ENCODE assay signal across 24 mouse cellular contexts in the genomic region with DNA sequence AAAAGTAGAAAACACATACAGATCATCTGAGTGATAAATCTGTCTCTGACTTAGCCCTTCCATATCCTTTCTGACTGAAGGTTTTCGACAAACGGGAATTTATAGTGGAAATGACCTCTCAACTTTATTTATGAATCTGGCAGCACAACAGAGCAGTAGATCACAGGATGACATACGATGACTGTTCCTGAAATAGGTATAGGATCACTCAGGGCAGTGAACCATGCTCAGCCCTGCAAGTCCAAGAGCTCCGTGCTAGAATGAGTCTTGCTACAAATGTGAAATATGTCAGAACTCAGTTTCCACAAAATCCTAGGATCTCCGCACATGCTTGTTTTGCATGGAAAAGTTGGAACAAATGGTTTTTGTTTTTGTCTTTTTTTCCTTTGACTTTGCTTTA.
"Had no signal": no experiment of that assay in that cellular context is flagged by ENCODE, and none has a peak within 500 bp of the region (broad histone marks: within the 10 kb centered on the region; RNA-seq: fewer than 3 reads in every experiment).

No protein-coding gene starts in this region.

- H3K9me3 ChIP-seq: heart, embryonic 10.5 days; heart, embryonic 12.5 days; hindbrain, embryonic 10.5 days; hindbrain, embryonic 12.5 days; intestine, embryonic 15.5 days; limb, embryonic 10.5 days; limb, embryonic 12.5 days; liver, embryonic 13.5 days had no signal

- H3K4me3 ChIP-seq: heart, embryonic 10.5 days; heart, embryonic 12.5 days; hindbrain, embryonic 10.5 days; hindbrain, embryonic 12.5 days; intestine, embryonic 15.5 days; layer of hippocampus, adult 2 months; left cerebral cortex, adult 2 months; limb, embryonic 10.5 days; limb, embryonic 12.5 days; liver, embryonic 13.5 days had no signal

- H3K4me1 ChIP-seq: heart, embryonic 10.5 days; heart, embryonic 12.5 days; hindbrain, embryonic 10.5 days; hindbrain, embryonic 12.5 days; intestine, embryonic 15.5 days; limb, embryonic 10.5 days; limb, embryonic 12.5 days; liver, embryonic 13.5 days had no signal

- H3K4me2 ChIP-seq: heart, embryonic 12.5 days; hindbrain, embryonic 12.5 days; hindbrain, embryonic 14.5 days; intestine, embryonic 15.5 days; limb, embryonic 12.5 days; liver, embryonic 11.5 days; liver, embryonic 13.5 days had no signal

- H3K36me3 ChIP-seq: heart, embryonic 10.5 days; heart, embryonic 12.5 days; hindbrain, embryonic 10.5 days; hindbrain, embryonic 12.5 days; intestine, embryonic 15.5 days; limb, embryonic 10.5 days; limb, embryonic 12.5 days; liver, embryonic 13.5 days had no signal

- DNase-seq: gastrocnemius, postnatal 14 days; heart, adult 18-20 months; heart, postnatal 10 days; heart, postnatal 4 days; kidney, adult 18-20 months; kidney, adult 8-10 months; kidney, postnatal 14 days; kidney, postnatal 4 days; liver; liver, embryonic 13.5 days had no signal

- H3K27ac ChIP-seq: heart, embryonic 10.5 days; hindbrain, embryonic 10.5 days; hindbrain, embryonic 12.5 days; hindbrain, embryonic 14.5 days; intestine, embryonic 15.5 days; layer of hippocampus, adult 2 months; left cerebral cortex, adult 2 months; limb, embryonic 10.5 days; limb, embryonic 12.5 days; liver, embryonic 13.5 days had no signal

- ATAC-seq: hindbrain, embryonic 16.5 days; inflammation-experienced regulatory T-cells, adult 6 months; intestine, embryonic 15.5 days; intestine, postnatal 0 days had no signal

- H3K27me3 ChIP-seq: heart, embryonic 12.5 days; hindbrain, embryonic 12.5 days; intestine, embryonic 15.5 days; limb, embryonic 12.5 days; liver, embryonic 13.5 days had no signal

- H3K9ac ChIP-seq: heart, embryonic 12.5 days; hindbrain, embryonic 12.5 days; hindbrain, embryonic 14.5 days; intestine, embryonic 15.5 days; limb, embryonic 12.5 days; liver, embryonic 13.5 days had no signal
